Mouse (Mus musculus) C2C12 (cell line): ENCODE data around the gene Nfic.

ENCODE experiments used
- CTCF ChIP-seq: IDR thresholded peaks from one replicate; pipeline ENCODE4 v1.5.1; 2011; ENCODE audit not compliant: control insufficient read depth, insufficient read depth, insufficient read length
- MAX ChIP-seq: IDR thresholded peaks from one replicate; pipeline ENCODE4 v1.6.1; 2011; ENCODE audit warnings: mild to moderate bottlenecking, control low read depth
- MYOD1 ChIP-seq: IDR thresholded peaks from one replicate; pipeline ENCODE4 v1.6.1; 2011; ENCODE audit warnings: low read depth; ENCODE audit not compliant: control insufficient read depth, insufficient read length
- USF1 ChIP-seq: IDR thresholded peaks from one replicate; pipeline ENCODE4 v1.6.1; 2011; ENCODE audit warnings: low read depth, mild to moderate bottlenecking, control low read depth, moderate library complexity

- TF ChIP-seq CTCF (no peak), MAX (no peak), USF1 (no peak), MYOD1 (no peak)
Measured at GRCm38 (mm10) chr10:81392781-81393185, 62.7 kb downstream of the Nfic start, which contains the start of gene Smim24.
